Mouse (Mus musculus) kidney, adult 18-20 months (tissue): ENCODE results near the gene Cyp4a12b.
"Not testable (repeated sequence)": the region's sequence is repeated elsewhere in the genome, so short reads cannot be mapped to it uniquely, and the experiment has no call there.

Experiments
- DNase-seq: peaks from one replicate; pipeline ENCODE4 v3.0.0; 2021

The Cyp4a12b gene

GRCm38 (mm10) chr4:115411324-115411723, at the start of gene Cyp4a12b:
Cyp4a12b (plus strand) TSS chr4:115411624.
- not testable (repeated sequence) for DNase-seq

- DNase-seq, result not testable (repeated sequence)
Observed at GRCm38 (mm10) chr4:115365624-115366023, 45.8 kb upstream of the Cyp4a12b start.

- DNase-seq, result peak; percentile 16
Observed at GRCm38 (mm10) chr4:115368067-115368466, 43.4 kb upstream of the Cyp4a12b start.

GRCm38 (mm10) chr4:115396256-115396655, 15.2 kb upstream of the Cyp4a12b start:
- DNase-seq, result not testable (repeated sequence)

GRCm38 (mm10) chr4:115396950-115397349, 14.5 kb upstream of the Cyp4a12b start:
- DNase-seq, result not testable (repeated sequence)

GRCm38 (mm10) chr4:115450577-115451137, 39.2 kb downstream of the Cyp4a12b start:
- DNase-seq, result no peak

GRCm38 (mm10) chr4:115452304-115452703, 40.9 kb downstream of the Cyp4a12b start, which contains the start of gene Cyp4a30b:
Cyp4a30b (plus strand) TSS chr4:115452604.
- no peak for DNase-seq

GRCm38 (mm10) chr4:115473585-115473984, 62.2 kb downstream of the Cyp4a12b start:
- not testable (repeated sequence) for DNase-seq

GRCm38 (mm10) chr4:115476051-115476450, 64.6 kb downstream of the Cyp4a12b start:
- DNase-seq, result peak; percentile 57

- DNase-seq, result no peak
Observed at GRCm38 (mm10) chr4:115481006-115481652, 69.7 kb downstream of the Cyp4a12b start.
